Mouse (Mus musculus): ENCODE results near the gene Efemp1.

- TF ChIP-seq CTCF (IDR thresholded peaks at IDR 0.05; ENCODE audit: low read depth, low read length) (no peak), POLR2A (IDR thresholded peaks at IDR 0.05; ENCODE audit: borderline replicate concordance, low read depth, low read length) (no peak)
Observed at GRCm38 (mm10) chr11:28891515-28891914, 38.5 kb downstream of the Efemp1 start.
